Mouse (Mus musculus): ENCODE results near the gene Gm10750. TPM values are rescaled to one million over a fixed set of nuclear protein-coding genes. Genes with fewer than 3 reads are reported as not detected.
"Not testable (repeated sequence)": the region's sequence is repeated elsewhere in the genome, so short reads cannot be mapped to it uniquely, and the experiment has no call there.

Gm10750 gene
- not detected in 2 replicates for polyA plus RNA-seq (2015; fragmentation: Nextera tagmentation; extraction: Ambion mirVana)

GRCm38 (mm10) chr2:149017137-149017536, at the start of gene Gm10750:
Gm10750 (minus strand) TSS chr2:149017237.
- H3K27ac ChIP-seq (ENCODE audit: low read depth); DNase-seq; H3K9ac ChIP-seq (replicated peaks); ATAC-seq; H3K27me3 ChIP-seq (ENCODE audit: insufficient read depth, low read length); H3K4me3 ChIP-seq (ENCODE audit: low read depth, low read length); H3K9me3 ChIP-seq (ENCODE audit: low read length); H3K36me3 ChIP-seq (replicated peaks; ENCODE audit: insufficient read depth, low read length); H3K4me1 ChIP-seq (ENCODE audit: insufficient read depth); H3K4me2 ChIP-seq (ENCODE audit: low read depth, low read length): not testable (repeated sequence)
- 64% methylated on average over 5 of the region's 5 CpGs for WGBS (ENCODE audit: insufficient replicate concordance)

GRCm38 (mm10) chr2:149004826-149005225, 12.2 kb downstream of the Gm10750 start:
- Histone ChIP-seq H3K4me1 (ENCODE audit: insufficient read depth) (no peaks in the 10 kb centered on the region), H3K27ac (ENCODE audit: low read depth) (no peak overlapping the region), H3K27me3 (ENCODE audit: insufficient read depth, low read length) (no peaks in the 10 kb centered on the region), H3K36me3 (replicated peaks; ENCODE audit: insufficient read depth, low read length) (no peaks in the 10 kb centered on the region), H3K4me3 (ENCODE audit: low read depth, low read length) (no peak overlapping the region), H3K4me2 (ENCODE audit: low read depth, low read length) (no peak overlapping the region), H3K9ac (replicated peaks) (no peak overlapping the region), H3K9me3 (ENCODE audit: low read length) (no peaks in the 10 kb centered on the region)
- ATAC-seq (no peak), DNase-seq (no peak)
- 50% methylated on average over 2 of the region's 2 CpGs for WGBS (ENCODE audit: insufficient replicate concordance)
- no peak for TF ChIP-seq CTCF (IDR thresholded peaks at IDR 0.05; ENCODE audit: low read depth)
- TF ChIP-seq EP300 (IDR thresholded peaks at IDR 0.05; ENCODE audit: low read depth), result no peak

- no peaks in the 10 kb centered on the region for H3K4me1 ChIP-seq (ENCODE audit: insufficient read depth)
- H3K27ac ChIP-seq (ENCODE audit: low read depth), result no peak within 1 kb of the TSS
- H3K9ac ChIP-seq (replicated peaks), result no peak within 1 kb of the TSS
- H3K9me3 ChIP-seq (ENCODE audit: low read length), result no peaks in the 10 kb centered on the region
- DNase-seq (no peak), ATAC-seq (no peak)
- no peak for TF ChIP-seq CTCF (IDR thresholded peaks at IDR 0.05; ENCODE audit: low read depth)
- TF ChIP-seq EP300 (IDR thresholded peaks at IDR 0.05; ENCODE audit: low read depth), result no peak
- no peak within 1 kb of the TSS for H3K4me3 ChIP-seq (ENCODE audit: low read depth, low read length)
- no peaks in the 10 kb centered on the region for H3K27me3 ChIP-seq (ENCODE audit: insufficient read depth, low read length)
- no peaks in the 10 kb centered on the region for H3K36me3 ChIP-seq (replicated peaks; ENCODE audit: insufficient read depth, low read length)
- H3K4me2 ChIP-seq (ENCODE audit: low read depth, low read length), result no peak within 1 kb of the TSS
Observed at GRCm38 (mm10) chr2:149003151-149003550, 13.9 kb downstream of the Gm10750 start, which contains the start of gene Gm1330. Gm1330 (minus strand) TSS chr2:149003251.

GRCm38 (mm10) chr2:148995133-148995532, 21.9 kb downstream of the Gm10750 start:
- Histone ChIP-seq H3K4me3 (ENCODE audit: low read depth, low read length) (no peak overlapping the region), H3K27ac (ENCODE audit: low read depth) (no peak overlapping the region), H3K4me1 (ENCODE audit: insufficient read depth) (no peaks in the 10 kb centered on the region), H3K9ac (replicated peaks) (no peak overlapping the region), H3K27me3 (ENCODE audit: insufficient read depth, low read length) (no peaks in the 10 kb centered on the region), H3K9me3 (ENCODE audit: low read length) (0 out of 2 replicates have a peak, but pooled peaks cover 2% of the 10 kb centered on the region), H3K36me3 (replicated peaks; ENCODE audit: insufficient read depth, low read length) (no peaks in the 10 kb centered on the region), H3K4me2 (ENCODE audit: low read depth, low read length) (no peak overlapping the region)
- ATAC-seq (no peak), DNase-seq (no peak)
- WGBS (ENCODE audit: insufficient replicate concordance), result 79% methylated on average over 2 of the region's 2 CpGs
- TF ChIP-seq CTCF (IDR thresholded peaks at IDR 0.05; ENCODE audit: low read depth), result no peak
- TF ChIP-seq EP300 (IDR thresholded peaks at IDR 0.05; ENCODE audit: low read depth), result no peak

Other genes with a start within 250 kb of the Gm10750 start
- gene Cst11, start 245.7 kb downstream of the Gm10750 start, polyA plus RNA-seq (2015; fragmentation: Nextera tagmentation; extraction: Ambion mirVana), result not detected in 2 replicates
- not detected in 2 replicates for gene 8030411F24Rik, start 235.2 kb downstream of the Gm10750 start, polyA plus RNA-seq (2015; fragmentation: Nextera tagmentation; extraction: Ambion mirVana)
- not detected in 2 replicates for gene Cst12, start 227.9 kb downstream of the Gm10750 start, polyA plus RNA-seq (2015; fragmentation: Nextera tagmentation; extraction: Ambion mirVana)
- 1.0 and 1.2 TPM in 2 replicates for gene Cst8, start 218.5 kb downstream of the Gm10750 start, polyA plus RNA-seq (2015; fragmentation: Nextera tagmentation; extraction: Ambion mirVana)
- gene Cst13, start 197.2 kb downstream of the Gm10750 start, polyA plus RNA-seq (2015; fragmentation: Nextera tagmentation; extraction: Ambion mirVana), result not detected in 2 replicates
- gene Cst9, start 182.1 kb downstream of the Gm10750 start, polyA plus RNA-seq (2015; fragmentation: Nextera tagmentation; extraction: Ambion mirVana), result 0.82 and 1.1 TPM in 2 replicates
- gene 9230104L09Rik, start 152.2 kb downstream of the Gm10750 start, polyA plus RNA-seq (2015; fragmentation: Nextera tagmentation; extraction: Ambion mirVana), result not detected in 2 replicates
- gene Cst3, start 141.5 kb downstream of the Gm10750 start, polyA plus RNA-seq (2015; fragmentation: Nextera tagmentation; extraction: Ambion mirVana), result 296 and 313 TPM in 2 replicates
- not detected in 2 replicates for gene Gm1330, start 14.0 kb downstream of the Gm10750 start, polyA plus RNA-seq (2015; fragmentation: Nextera tagmentation; extraction: Ambion mirVana)

All from liver, postnatal 0 days (tissue).